Mouse (Mus musculus) adipocyte (in vitro differentiated cells): ENCODE results near the gene Elmsan1.

ENCODE experiments used
- DNase-seq: peaks from one replicate; pipeline ENCODE4 v3.0.0-alpha.2; 2016; ENCODE audit warnings: low spot score

The Elmsan1 gene

DNA sequence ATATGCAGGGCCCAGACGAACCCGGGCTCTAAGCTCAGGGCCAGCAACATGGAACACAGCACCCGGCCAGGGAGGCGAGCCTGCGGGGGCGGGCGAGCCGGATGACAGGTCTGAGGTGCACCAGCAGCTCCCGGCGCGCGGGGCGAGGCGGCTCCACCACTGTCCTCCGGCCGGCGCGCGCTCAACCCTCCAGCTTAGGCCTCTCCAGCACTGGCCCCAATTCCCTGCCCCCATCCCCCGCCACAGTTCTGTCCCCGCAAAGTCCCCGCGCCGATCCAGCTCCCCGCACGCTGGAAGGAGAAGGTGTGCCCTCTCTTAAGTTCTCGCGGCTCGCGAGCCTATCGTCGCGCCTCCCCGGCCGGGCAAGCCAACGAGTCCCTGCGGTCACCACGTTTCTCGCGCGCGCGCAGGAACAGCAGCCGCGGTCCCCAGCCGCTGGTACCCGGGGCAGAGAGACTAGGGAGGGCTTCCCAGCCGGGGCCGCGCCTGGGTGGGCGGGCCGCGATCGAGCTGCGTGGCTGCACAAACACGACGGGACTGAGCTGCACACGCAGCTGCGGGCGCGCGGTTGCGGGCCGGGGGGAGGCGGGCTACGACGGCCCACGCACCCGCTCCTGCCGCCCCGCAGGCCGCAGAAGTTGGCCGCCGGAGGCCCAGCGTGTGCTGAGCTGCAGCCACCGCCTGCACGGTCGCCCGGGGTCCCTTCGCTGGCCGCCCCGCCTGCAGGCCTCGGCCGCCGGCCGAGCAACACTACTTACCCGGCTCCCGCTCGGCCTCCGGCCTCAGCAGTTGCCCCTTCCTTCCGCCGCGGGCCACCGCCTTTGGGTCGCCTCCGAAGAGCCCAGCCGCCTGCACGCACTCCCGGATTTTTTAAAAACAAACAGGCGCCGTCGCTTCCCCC lies 25.7 kb downstream of the Elmsan1 start:
- peak; percentile 61 for DNase-seq

DNA sequence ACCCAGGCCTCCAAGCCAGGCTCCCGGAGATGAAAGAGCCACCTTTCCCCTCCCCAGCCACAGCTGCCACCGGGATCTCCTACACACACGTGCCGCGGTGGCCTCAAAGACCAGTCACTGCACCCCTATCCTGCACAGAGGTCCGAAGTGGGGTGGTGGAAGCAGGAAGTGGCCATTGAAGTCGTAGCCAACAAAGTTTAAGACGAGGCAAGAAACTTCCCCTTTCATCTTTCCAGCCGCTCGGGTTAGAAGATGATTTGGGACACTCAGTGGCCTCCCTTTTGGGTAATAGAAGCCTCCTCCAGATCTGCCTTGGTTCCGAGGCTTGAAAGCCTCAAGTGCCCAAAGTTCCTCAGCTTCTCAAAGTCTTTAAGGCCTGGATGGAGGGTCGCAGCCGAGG lies 26.4 kb downstream of the Elmsan1 start:
- no peak for DNase-seq

DNA sequence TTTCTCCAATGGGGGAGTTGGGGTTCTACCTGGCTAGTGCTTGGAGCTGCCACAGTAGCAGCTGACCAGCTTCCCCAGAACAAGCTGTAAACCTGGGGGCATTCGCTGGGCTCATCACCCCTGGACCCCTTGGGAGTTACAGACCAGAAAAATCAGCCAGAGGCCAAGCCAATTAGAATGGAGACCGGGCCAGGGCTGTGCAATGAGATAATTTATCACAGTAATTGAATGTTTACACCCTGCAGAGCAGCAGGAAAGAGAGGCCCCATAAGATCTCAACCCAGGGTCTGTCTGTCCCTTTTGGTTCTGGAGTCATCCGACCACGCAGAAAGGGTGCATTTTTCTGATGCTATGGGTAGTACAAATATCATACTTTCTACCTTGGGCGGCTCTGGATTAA lies 26.9 kb downstream of the Elmsan1 start:
- DNase-seq = no peak

DNA sequence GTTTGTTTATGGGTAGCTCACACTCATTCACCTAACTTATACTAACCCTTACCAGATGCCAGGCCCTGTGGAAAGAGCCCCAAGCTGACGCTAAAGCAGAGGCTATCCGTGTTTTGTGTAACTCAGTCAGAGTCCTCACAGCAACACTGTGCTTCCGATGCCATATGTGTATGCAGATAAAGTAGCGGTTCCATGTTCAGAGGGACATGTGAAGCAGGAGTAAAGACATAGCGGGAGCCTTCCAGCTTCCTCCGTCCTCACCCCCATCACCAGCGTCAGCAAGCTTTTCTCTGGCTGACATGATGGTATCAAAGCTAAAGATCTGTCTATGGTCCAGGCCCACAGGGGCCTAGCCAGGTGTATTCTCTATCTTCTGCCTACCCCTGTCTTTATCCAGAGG lies 27.5 kb downstream of the Elmsan1 start:
- DNase-seq = no peak

DNA sequence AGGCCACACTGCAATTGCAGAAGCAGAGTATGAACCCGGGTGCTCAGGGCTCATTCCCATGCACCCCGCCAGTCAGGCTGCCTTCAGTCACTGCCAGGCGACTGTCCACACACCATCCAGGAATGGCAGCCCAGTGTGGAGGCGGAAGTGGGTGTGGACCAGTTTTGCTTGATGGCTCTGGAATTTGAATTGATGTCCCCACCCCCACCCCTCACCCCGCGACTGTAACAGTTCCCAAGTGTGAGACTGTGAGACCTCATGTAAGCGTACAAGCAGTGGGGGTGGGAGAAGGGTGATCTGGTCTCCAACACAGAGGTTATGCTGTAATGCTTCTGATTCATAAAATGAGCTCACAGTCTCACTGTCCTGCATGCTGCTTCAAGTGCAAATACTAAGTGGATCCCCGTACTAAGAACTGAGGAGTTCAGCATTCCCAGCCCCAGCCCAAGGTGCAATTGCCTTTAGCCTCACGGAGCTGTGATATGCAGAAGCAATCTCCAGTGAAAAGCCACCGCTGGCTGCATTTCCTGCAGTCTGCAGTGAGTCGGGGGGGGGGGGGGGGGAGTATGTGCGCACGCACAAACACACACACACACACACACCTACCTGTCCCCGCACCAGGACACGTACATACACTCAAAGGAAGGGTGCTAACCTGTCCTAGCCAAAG lies 28.4 kb downstream of the Elmsan1 start:
- peak; percentile 46 for DNase-seq

DNA sequence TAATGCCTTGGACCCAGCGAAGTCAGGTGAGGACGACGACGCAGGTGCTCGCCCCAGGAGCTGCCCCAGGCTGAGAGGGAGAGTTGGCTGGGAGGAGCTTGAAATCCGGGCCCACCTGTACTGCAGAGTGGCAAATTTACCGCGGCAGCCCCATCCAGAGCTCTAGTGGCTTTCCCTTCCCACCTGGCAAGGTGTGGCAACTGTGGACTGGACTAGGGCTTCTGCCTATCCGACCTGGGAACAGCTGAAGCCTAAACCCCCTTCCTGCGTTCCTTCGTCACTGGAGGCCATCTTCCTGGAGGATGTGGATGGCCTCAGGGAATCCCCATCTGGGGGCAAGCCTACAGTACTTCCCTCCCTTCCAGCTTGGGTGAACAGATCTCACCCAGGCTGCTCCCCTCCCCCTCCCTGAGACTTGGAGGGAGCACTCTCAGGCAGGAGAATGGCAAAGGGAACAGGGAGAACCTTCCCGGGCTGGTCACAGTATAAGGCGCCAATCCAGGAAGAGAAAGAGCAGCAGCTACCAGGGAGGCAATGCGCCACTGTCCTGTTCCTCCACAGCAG lies 29.7 kb downstream of the Elmsan1 start:
- no peak for DNase-seq

DNA sequence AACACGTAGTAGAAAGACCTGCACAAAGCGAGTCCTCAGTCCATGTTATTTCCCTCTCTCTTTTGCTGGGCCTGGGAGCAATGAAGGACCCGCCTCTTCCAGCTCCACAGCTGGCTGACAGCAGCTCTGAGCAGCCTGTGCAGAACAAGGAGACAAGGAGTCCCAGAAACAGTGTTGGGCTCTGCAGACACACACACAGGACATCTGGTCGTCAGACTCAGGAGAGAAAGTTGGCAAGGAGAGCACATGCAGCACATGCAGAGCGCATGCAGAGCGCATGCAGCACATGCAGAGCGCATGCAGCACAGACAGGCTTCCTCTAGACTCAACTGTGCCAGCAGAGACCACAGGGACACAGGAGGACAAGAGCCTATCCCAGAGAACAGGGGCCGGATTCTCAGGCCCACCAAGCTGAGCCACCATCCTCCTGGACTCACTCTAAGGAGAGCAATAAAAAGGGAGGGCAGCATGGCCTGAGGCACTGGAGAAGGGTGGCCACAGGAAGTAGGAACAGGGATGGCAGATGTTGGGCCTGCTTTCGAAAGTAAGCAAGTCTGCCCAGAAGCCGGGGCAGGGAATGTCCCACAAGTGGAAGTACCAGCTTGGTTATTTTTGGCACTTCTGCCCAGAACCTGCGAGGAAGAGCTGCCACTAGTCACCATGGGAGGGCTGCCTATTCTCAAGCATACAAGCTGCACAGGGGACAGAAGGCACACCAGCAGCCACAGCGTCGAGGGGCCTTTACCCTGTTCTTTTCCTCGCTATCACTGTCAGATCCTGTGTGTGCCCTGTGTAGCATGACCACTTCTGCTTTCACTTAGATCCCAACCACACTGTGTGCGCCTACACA lies 30.7 kb downstream of the Elmsan1 start:
- DNase-seq = peak; percentile 60

DNA sequence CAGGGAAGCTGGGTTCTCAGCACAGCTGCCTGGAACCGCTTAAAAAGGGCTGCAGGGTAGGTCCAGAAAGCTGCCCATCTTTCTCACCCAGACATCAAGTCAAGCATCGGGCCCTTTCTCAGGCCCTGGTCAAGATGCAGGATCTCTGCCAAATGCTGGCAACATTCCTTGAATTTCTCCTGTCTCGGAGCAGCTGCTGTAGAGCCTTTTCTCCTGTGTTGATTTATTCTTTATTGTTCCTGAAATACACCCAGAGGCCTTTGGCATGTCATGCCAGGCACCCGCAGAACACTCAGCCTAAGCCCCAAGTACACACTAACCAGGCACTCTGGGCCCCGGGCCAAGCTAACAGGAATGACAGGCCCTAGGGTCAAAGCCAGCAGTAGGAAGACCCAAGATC lies 31.7 kb downstream of the Elmsan1 start:
- peak; percentile 85 for DNase-seq

DNA sequence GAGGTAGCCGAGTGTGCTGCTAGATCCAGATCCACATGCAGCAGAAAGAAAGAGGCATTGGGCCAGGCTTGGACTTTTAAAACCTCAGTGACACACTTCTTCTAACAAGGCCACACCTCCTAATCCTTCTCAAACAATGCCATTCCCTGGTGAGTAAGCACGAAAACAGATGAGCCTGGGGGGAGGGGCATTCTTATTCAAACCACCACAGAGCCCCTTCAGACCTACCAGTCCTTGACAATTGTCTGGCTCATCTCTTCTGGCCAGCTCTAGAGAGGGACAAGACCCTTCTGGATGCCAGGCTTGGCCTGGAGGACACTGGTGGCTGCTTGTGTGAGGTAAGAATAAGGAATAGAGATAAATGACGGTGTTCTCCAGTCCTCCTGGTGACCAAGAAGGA lies 32.1 kb downstream of the Elmsan1 start:
- peak; percentile 43 for DNase-seq

DNA sequence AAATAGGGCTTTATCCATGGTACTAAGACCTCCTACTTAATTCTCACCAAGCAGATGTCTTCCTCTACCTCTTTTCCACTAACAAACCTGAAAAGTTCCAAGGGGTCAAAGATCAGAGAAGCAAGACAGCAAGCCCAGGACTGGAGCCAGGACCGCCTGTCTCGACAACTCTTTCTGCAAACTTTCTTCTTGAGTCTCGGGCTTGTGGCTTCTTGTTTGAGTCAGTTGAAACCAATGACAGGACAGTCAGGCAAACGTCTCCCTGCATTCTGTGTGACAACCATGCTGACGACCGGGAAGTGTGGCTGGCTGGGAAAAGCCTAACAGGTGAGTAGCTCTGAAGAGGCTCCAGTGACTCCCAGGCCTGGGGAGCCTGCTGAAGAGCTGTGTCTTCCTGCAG lies 33.1 kb downstream of the Elmsan1 start:
- no peak for DNase-seq

DNA sequence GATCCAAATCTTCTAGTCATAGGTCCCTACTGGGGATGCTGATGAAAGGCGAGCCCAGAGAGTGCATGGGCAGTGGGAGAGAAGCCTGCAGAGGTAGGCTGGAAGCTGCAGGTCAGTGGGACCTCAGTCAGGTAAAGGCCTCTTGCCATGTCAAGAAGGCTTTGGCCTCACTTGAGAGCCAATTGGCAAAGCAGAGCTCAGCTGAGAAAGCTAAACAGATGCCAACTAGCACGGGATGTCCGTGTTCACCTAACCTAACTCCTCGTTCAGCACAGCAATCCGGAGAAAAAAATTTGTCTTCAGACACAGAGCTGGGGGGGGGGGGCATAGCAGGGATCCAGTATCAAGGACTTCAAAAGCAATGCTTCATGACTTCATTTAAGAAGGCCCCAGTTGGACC lies 33.7 kb downstream of the Elmsan1 start:
- no peak for DNase-seq

DNA sequence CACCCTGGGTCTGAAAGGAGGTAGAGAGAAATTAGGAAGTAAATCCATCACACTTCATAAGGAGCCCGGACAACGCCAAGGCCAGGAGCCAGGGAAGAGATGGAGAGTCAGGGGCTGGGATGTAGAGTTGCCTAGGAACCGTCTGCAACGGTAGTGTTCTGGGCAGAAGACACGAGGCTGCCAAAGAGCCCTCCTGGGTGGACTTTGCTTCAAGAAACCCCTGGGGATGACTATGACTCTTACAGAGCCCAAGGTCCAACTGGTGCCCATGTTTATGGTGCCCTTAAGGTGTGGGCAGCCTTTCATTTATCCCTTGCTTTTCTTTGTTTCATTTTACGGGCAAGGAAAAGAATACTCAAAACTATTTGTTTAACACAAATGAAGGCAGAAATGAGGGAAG lies 36.7 kb downstream of the Elmsan1 start:
- DNase-seq = no peak

DNA sequence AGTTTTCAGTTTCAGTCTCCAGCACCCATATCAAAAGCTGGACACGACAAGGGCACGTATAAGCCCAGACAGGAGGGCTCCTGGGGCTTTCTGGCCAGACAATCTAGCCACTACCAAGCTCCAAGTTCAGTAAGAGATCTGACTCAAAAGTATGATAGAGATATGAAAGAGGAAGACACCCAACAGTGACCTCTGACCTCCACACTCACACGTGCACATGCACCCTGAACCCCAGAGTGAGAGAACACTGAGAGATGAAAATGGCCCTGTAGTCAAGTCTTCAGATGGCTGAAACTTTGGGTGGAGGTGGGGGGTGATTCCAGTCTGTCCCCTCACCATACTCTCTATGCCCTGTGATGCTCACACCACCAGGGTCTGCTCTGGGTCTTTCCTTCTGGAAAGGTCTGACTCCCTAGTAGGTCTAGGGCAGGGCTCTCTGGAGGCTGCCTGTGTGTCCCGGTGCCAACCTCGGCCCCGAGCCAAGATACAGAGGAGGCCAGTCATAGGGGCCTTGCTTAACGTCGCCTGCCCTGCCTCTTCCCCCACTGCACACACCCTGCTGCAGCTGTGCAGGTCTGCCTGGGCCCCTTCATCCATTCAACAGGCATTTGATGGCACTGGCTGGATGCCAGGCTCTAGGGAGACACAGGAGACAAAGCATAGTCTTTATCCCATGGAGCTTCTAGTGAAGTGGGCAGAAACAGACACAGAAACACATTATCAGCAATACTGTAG lies 37.8 kb downstream of the Elmsan1 start:
- DNase-seq = peak; percentile 85

DNA sequence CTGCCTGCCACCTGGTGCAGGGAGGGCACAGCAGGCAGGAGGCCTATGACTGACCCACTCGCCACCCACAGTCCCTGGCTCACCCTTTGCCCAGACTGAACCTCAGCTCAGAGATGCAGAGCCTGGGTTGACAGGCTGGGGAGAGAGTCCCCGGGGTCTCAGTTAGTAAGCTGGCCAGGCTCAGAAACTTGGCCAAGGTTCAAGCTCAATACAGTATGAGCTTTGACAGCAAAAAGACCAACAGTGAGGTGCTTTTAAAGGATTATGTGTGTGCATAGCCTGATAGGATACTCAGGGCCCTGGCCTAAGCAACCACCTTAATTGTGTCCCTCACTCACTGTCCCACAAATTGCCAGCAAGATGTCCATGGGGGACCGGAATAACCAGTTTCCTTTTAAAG lies 38.6 kb downstream of the Elmsan1 start:
- DNase-seq = no peak

DNA sequence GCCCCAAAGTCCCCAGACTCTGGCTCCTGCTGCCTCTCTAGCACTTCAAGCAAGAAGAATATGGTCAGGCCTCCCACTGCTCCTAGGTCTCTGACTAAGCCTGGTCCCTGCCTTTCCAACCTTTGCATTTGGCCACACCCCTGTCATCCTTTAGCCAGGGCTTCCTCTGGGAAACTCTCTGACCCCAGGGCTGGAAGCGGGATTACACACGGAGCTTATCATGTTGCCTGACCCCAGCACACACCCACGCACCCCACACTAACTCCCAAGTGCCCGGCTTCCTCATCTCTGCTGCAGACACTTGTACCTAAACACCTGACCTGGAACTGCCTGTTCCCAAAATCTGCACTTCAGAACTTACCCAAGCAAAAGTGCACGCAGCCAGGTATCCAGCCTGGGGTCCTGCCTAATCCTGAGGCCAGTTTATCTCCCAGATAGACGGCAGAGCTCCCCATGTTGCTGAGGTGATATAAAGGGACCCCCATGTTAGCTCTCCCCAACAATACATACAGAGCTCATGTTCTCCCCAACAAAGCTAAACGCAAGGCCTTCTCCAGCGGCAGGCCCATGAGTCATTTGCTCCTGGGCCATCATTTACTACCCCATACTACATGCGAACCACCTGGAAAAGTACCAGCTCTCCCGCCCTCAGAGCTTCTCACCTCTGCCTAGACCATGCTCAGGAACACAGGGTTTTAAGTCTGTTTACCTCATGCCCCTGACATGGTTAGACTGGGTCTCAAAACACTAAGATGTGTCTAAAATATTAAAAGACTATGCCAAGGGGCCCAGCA lies 39.8 kb downstream of the Elmsan1 start:
- no peak for DNase-seq

DNA sequence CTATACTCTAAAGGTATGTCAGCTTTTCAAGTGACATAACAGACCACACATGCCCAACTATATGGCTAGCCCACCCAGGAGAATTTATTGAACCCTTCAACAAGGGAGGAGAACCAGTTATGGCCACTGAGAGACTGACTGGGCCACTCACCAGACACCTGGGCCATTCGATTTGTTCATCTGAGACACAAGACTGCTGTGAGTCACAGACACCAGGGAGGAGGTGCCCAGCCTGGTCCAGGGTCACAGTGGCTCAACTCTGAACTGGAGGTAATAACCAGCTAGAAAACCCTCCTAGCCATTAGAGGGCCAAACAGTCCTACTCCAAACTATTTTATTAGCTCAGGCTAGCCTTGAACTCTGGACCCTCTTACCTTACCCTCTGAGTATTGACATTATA lies 40.6 kb downstream of the Elmsan1 start:
- DNase-seq = no peak

DNA sequence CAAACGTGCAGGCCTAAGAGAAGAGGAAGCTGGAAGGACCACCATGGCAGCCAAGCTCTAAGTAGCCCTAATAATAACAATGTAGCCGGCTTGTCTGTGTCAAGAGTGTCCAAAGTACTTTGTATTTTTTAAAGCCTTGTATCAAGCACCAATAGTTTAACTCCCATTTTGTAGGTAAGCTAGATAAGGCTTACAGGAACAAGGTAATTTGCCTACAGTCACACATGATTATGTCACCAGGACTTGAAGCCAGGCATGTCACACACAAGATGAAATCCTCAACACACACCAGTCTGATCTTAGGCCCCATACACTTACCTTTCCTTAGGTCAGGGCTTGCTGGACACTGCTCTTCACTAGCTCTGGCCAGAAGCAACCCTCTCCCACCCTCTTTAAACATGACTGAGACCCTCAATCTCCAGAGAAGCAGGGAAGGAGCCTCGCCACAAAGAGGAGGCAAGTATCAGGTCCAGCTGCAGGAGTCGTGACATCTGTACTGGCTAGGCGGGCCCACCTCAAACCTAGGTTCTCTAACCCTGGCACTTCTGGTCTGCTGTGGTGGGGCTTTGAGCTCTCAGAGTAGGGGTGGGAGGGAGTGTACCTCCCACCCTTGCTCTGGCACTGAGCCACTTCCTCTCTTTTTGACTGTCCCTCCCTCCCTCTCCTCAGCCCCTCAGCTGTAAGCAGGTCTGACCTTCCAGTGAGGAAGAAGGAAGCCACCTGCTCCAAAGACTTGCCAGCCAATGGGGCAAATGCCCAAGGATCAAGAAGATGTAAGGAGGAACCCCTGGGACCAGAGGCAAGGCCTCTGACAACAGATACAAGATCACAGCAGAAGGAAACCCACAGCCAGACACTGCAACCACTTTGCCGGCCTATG lies 41.6 kb downstream of the Elmsan1 start:
- DNase-seq = no peak

DNA sequence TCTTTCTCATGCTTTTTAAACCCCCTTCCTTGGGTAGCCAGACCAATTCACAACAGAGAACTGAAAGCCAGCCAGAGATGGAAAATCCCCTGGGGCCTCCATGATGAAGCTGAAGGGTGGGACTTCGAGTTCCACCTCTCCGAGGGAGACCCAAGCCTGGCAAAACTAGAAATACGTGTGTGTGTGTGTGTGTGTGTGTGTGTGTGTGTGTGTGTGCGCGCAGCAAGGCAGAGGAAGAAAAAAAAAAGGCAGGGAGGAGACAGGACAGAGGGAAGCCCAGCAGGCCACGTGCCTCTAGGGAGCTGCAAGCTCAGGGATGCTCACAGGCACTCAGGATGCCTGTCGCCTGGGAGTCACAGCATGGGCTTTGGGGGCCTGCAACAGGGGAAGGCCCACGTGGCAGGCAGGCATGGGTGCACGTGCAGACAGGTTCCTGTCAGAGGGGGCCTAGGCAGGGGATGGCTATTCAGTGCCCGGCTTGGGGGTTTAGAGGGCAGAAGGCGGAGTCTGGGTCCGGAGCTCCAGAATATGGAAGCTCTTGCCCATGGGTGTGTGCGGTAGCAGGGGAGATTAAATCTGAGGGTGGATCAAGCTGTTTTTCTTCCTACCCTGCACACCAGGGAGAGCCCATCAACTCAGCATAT lies 42.4 kb downstream of the Elmsan1 start:
- DNase-seq = peak; percentile 69

DNA sequence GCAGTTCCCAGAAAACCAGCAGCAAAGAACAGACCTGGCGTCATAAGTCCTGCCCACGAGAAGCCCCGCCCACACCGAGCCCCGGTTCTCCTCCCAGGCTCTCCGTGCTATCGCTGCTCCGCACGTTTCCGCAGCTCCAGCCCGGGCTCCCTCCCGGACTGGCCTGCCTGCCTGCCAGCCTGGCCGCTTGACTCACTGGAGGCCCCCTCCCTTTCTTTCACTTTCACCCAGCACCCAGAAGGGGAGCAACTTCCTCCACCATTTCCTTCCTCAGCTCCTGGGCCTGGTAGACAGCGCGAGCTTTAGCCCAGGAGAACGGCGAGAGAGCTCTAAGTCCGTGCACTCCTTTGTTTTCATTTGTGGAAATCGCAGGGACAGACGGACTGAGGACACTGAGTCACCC lies 43.0 kb downstream of the Elmsan1 start:
- peak; percentile 89 for DNase-seq
